Mouse (Mus musculus): ENCODE data around the gene Slc25a51. TPM values are rescaled to one million over a fixed set of nuclear protein-coding genes. Genes with fewer than 3 reads are reported as not detected.

Gene Slc25a51
- total and polyA plus RNA-seq, 3 experiments: 27.6 to 44.7 (median 44.4) TPM

DNA sequence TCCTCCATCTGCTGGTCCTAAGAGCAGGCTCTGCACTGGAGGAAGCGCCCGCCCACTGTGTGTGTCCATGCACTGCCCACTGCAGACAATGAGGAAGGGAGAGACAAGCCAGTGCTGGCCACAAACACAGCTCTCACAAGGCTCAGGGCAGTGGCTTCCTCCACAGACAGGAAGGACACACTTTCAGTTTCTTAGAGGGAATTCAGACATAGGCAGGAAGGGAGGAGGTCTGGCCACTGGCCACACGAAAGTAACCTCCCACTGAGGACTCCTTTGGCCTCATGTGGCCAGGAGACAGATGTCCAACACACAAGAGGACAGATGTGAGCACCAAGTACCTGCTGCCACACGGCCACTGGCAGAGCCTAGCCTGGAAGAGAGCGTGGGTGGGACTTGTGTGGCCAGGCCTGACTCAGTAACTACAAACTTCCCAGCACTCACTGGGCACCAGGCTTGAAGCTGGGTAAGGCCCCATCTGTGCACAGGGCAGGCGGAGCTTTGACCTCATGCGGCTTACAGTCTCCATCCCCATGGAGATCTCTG, 44.1 kb upstream of the Slc25a51 start:
- Histone ChIP-seq H3K9me3 (replicated peaks; ENCODE audit: low read length) (no peaks in the 10 kb centered on the region), H3K4me3 (replicated peaks in 1 of 3; ENCODE audit: low read depth in 2 of 3, low read length in 2 of 3, poor library complexity in 1 of 3) (no peak overlapping the region), H3K27ac (ENCODE audit: insufficient read depth, low read depth) (no peak overlapping the region), H3K27me3 (replicated peaks) (no peaks in the 10 kb centered on the region), H3K4me1 (ENCODE audit: control insufficient read depth in 1 of 2, insufficient read depth in 2 of 2) (peaks cover 31 to 71% of the 10 kb centered on the region in 2 experiments), H3K9ac (ENCODE audit: insufficient read depth, low read depth) (no peak overlapping the region), H3K36me3 (replicated peaks in 1 of 2; ENCODE audit: control insufficient read depth in 1 of 2, insufficient read depth in 1 of 2, low read length in 1 of 2) (peaks cover 5 to 87% of the 10 kb centered on the region in 2 experiments), H3K4me2 (ENCODE audit: insufficient read depth, low read depth, poor library complexity, severe bottlenecking) (0 out of 2 replicates have a peak overlapping the region, but pooled peaks have one; percentile 8), H3K79me2 (replicated peaks; ENCODE audit: control insufficient read depth, extremely low read depth, insufficient read depth, poor library complexity, severe bottlenecking) (no peaks in the 10 kb centered on the region)
- TF ChIP-seq JUND (conservative IDR thresholded peaks at IDR 0.05; ENCODE audit: low read depth, low read length): no peak
- no peak for TF ChIP-seq ETS1 (conservative IDR thresholded peaks at IDR 0.05; ENCODE audit: low read depth, low read length)
- TF ChIP-seq E2F4 (IDR thresholded peaks at IDR 0.05; ENCODE audit: insufficient replicate concordance, low read depth, low read length): no peak
- TF ChIP-seq UBTF (IDR thresholded peaks at IDR 0.05; ENCODE audit: low read depth, low read length): no peak
- TF ChIP-seq CHD2 (IDR thresholded peaks at IDR 0.05; ENCODE audit: low read length): no peak
- TF ChIP-seq CHD1 (IDR thresholded peaks at IDR 0.05; ENCODE audit: low read depth, low read length): no peak
- TF ChIP-seq MXI1 (IDR thresholded peaks at IDR 0.05; ENCODE audit: low read depth, low read length): no peak
- no peak for TF ChIP-seq BHLHE40 (IDR thresholded peaks at IDR 0.05; ENCODE audit: low read depth, low read length)
- no peak for TF ChIP-seq MAZ (IDR thresholded peaks at IDR 0.05; ENCODE audit: low read depth, low read length)
- no peak for TF ChIP-seq ZMIZ1 (IDR thresholded peaks at IDR 0.05; ENCODE audit: low read depth, low read length)
- no peak for TF ChIP-seq PAX5 (IDR thresholded peaks at IDR 0.05; ENCODE audit: low read length)
- TF ChIP-seq POLR2AphosphoS2 (IDR thresholded peaks at IDR 0.05; ENCODE audit: low read depth, low read length): no peak
- no peak for TF ChIP-seq USF2 (conservative IDR thresholded peaks at IDR 0.05; ENCODE audit: low read depth, low read length)
- TF ChIP-seq MAFK (IDR thresholded peaks at IDR 0.05; ENCODE audit: insufficient replicate concordance, low read length): no peak
- no peak for TF ChIP-seq ZC3H11A (IDR thresholded peaks at IDR 0.05; ENCODE audit: low read depth, low read length)
- TF ChIP-seq TCF12 (IDR thresholded peaks at IDR 0.05; ENCODE audit: low read depth, low read length): no peak
- DNase-seq (ENCODE audit: extremely low read depth): no peak
- in situ Hi-C loops (cut with MboI; ENCODE audit: low pct_ligation_motif_present, low pct_unique_long_range_greater_than_20kb, low sequenced_read_pairs) (no loop called here), dilution Hi-C loops (cut with MboI; ENCODE audit: extremely low pct_ligation_motif_present, extremely low pct_unique_long_range_greater_than_20kb, low sequenced_read_pairs) (no loop called here)

DNA sequence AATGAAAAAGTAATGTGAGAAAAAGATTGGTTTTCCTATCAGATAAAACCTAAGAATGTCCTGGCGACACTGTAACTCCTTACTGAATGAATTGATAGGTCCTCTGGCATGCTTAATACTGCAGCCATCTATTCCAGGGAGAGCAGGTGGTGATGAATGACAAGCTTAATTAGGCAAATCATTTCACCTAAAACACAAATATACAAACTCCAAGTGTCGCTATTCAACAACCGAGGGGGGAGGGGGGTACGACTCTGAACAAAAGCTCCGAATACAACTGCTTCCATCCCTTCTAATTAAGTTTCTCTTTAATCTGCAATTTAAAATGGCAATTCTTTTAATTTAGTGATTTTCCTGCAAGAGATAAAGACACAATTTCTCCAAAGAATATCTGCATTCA, 40.4 kb upstream of the Slc25a51 start:
- no peak overlapping the region for H3K4me3 ChIP-seq (replicated peaks in 1 of 3; ENCODE audit: low read depth in 2 of 3, low read length in 2 of 3, poor library complexity in 1 of 3)
- H3K36me3 ChIP-seq (replicated peaks in 1 of 2; ENCODE audit: control insufficient read depth in 1 of 2, insufficient read depth in 1 of 2, low read length in 1 of 2): peaks cover 18 to 88% of the 10 kb centered on the region in 2 experiments
- peaks cover 31 to 53% of the 10 kb centered on the region in 2 experiments for H3K4me1 ChIP-seq (ENCODE audit: control insufficient read depth in 1 of 2, insufficient read depth in 2 of 2)
- no peaks in the 10 kb centered on the region for H3K9me3 ChIP-seq (replicated peaks; ENCODE audit: low read length)
- H3K9ac ChIP-seq (ENCODE audit: insufficient read depth, low read depth): no peak overlapping the region
- DNase-seq (ENCODE audit: extremely low read depth): no peak
- H3K79me2 ChIP-seq (replicated peaks; ENCODE audit: control insufficient read depth, extremely low read depth, insufficient read depth, poor library complexity, severe bottlenecking): no peaks in the 10 kb centered on the region
- TF ChIP-seq E2F4 (IDR thresholded peaks at IDR 0.05; ENCODE audit: insufficient replicate concordance, low read depth, low read length) (no peak), ETS1 (conservative IDR thresholded peaks at IDR 0.05; ENCODE audit: low read depth, low read length) (no peak), USF2 (conservative IDR thresholded peaks at IDR 0.05; ENCODE audit: low read depth, low read length) (no peak), MYC (IDR thresholded peaks at IDR 0.05; ENCODE audit: low read depth, low read length) (no peak), ZKSCAN1 (IDR thresholded peaks at IDR 0.05; ENCODE audit: borderline replicate concordance, low read depth, low read length) (no peak), TBP (conservative IDR thresholded peaks at IDR 0.05; ENCODE audit: low read depth, low read length) (no peak), RAD21 (IDR thresholded peaks at IDR 0.05; ENCODE audit: low read depth, low read length) (no peak), MEF2A (IDR thresholded peaks at IDR 0.05; ENCODE audit: borderline replicate concordance, low read depth, low read length) (no peak), MAFK (IDR thresholded peaks at IDR 0.05; ENCODE audit: insufficient replicate concordance, low read length) (no peak), HCFC1 (IDR thresholded peaks at IDR 0.05; ENCODE audit: low read depth, low read length) (no peak), EP300 (IDR thresholded peaks at IDR 0.05; ENCODE audit: low read length) (no peak), ZNF384 (IDR thresholded peaks at IDR 0.05; ENCODE audit: low read depth, low read length) (no peak), IRF4 (IDR thresholded peaks at IDR 0.05; ENCODE audit: low read depth, low read length) (no peak), UBTF (IDR thresholded peaks at IDR 0.05; ENCODE audit: low read depth, low read length) (no peak), MAX (IDR thresholded peaks at IDR 0.05; ENCODE audit: low read length) (no peak), RCOR1 (conservative IDR thresholded peaks at IDR 0.05; ENCODE audit: low read depth, low read length) (no peak), NRF1 (IDR thresholded peaks at IDR 0.05; ENCODE audit: low read depth, low read length) (no peak), ZMIZ1 (IDR thresholded peaks at IDR 0.05; ENCODE audit: low read depth, low read length) (no peak)
- H3K4me2 ChIP-seq (ENCODE audit: insufficient read depth, low read depth, poor library complexity, severe bottlenecking): no peak overlapping the region
- no peak overlapping the region for H3K27ac ChIP-seq (ENCODE audit: insufficient read depth, low read depth)
- in situ Hi-C loops (cut with MboI; ENCODE audit: low pct_ligation_motif_present, low pct_unique_long_range_greater_than_20kb, low sequenced_read_pairs): no loop called here
- no peaks in the 10 kb centered on the region for H3K27me3 ChIP-seq (replicated peaks)
- dilution Hi-C loops (cut with MboI; ENCODE audit: extremely low pct_ligation_motif_present, extremely low pct_unique_long_range_greater_than_20kb, low sequenced_read_pairs): no loop called here

Measured in CH12.LX (cell line).